Mouse (Mus musculus) kidney, adult 9 months (tissue): Measurements from ENCODE around the gene Krt12.

Source experiments
- DNase-seq: peaks from one replicate; pipeline ENCODE4 v3.0.0; 2022

Gene Krt12

DNA sequence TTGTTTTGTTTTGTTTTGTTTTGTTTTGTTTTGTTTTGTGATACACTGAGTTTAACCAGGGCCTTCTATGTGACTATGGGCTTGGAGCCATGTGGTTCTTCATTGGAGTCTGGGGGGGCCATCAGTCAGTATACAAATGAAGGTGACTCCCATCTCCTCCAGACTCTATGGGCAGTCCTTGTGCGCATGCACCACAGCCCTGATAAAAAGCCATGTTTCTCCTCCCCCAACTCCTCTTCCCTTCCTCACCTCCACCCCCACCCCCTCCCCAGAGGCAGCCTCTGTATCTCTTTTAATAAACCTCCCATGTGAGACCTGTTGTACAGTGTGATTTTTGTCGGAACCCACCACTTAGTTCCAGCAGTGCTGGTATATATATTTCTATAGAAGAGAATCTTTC is 25.4 kb downstream of the Krt12 start:
- no peak for DNase-seq

DNA sequence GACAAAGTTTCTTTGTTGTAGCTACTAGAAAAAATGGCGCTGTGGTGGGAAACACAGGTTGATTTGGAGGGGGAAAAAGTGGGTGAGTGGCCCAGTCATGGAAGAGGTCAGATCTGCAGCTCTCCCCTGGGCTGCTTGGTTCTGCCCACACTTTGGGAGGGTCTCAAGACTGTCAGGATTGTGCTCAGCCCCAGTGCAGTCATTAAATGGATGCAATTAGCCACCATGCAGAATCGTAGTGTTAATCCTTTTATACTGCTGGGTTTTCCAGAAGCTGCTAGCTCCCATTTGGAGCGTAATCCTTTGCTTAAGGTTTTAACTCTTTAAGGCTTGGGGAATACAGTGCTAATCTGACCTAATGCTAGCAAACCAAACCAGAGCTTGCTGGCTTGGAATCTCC is 26.0 kb downstream of the Krt12 start:
- DNase-seq, result no peak

DNA sequence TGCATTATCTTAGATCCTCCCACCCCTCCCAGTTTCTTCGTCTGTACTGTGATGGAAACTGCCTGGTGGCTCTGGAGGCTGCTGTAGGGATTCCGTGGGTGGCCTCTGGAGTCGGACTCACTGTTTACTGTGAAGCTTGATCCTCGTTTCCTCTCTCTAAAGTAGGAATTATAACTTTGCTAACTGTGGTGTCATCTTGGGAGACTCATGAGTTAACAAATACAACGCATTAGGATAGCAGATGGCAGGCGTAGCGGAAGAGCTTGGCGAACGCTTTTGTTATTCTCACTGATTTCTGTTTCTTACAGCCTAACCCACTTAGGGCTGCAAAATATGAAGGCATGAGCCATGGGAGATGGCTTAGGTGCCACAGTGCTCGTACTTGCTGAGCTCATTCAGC is 29.6 kb downstream of the Krt12 start:
- DNase-seq, result no peak

GRCm38 (mm10) chr11:99391375-99391774 is 30.7 kb downstream of the Krt12 start:
- no peak for DNase-seq

DNA sequence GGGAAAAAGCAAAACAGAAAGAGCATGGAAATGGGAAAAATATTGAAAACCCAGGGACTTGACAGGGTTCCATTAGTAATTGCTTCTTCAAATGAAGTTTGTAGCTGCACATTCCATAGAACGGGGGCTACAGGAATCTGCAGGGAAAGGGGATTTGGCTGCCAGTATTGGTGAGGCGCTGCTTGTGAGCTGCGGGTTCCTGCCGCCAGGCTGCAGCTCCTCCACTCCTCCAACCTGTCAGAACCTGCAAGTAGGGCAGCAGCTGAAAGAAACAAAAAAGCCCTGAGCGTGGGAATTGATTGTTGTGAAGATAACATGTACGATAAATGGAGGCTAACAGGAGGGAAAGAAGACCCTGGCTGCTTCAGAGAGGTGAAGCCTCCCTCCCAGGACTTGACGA is 31.2 kb downstream of the Krt12 start:
- no peak for DNase-seq

GRCm38 (mm10) chr11:99389264-99389663 is 32.8 kb downstream of the Krt12 start, which contains the start of gene Krt10:
Gene Krt10 (minus strand): TSS chr11:99389364.
- DNase-seq, result no peak

GRCm38 (mm10) chr11:99388661-99389060 is 33.4 kb downstream of the Krt12 start:
- DNase-seq, result peak; percentile 54

DNA sequence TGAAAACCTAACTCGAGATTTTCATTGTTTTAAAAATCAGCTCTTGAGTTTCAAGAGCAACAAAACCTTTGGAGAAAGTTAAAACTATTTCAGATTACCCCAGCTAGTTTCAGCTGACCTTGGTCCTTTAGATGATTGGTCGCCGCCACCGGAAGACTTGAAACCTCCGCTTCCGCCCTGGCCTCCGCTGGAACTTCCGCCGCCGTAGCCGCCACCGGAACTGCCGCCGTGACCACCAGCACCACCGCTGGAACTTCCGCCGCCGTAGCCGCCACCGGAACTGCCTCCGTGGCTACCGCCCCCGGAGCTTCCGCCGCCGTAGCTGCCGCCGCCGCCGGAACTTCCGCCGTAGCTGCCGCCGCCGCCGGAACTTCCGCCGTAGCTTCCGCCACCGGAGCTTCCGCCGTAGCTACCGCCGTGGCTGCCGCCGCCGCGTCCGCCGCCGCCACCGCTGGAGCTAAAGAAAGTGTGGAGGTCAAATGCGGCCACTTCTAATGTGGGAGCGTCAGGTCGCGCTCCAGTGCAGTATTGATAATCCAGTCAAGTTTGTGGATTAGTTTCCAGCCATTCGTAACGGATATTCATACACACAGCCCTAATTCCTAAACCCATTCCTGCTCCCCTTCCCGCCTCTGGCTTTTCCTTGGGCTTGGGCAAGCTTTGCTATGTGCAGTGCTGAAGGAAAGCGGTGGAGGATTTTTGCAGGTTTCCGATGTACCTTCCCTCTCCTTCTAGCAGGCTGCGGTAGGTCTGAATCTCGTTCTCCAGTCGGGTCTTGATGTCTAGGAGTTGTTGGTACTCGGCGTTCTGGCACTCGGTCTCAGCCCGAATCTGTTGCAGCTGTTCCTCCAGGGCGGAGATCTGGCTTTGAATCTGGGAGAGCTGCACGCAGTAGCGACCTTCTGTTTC is 36.0 kb downstream of the Krt12 start:
- DNase-seq, result peak; percentile 94

- peak; percentile 78 for DNase-seq
Measured at GRCm38 (mm10) chr11:99379568-99379967, 42.5 kb downstream of the Krt12 start.

- DNase-seq, result no peak
Measured at GRCm38 (mm10) chr11:99374803-99375202, 47.3 kb downstream of the Krt12 start, which contains the start of gene Krt28. Gene Krt28 (minus strand): TSS chr11:99374903.

DNA sequence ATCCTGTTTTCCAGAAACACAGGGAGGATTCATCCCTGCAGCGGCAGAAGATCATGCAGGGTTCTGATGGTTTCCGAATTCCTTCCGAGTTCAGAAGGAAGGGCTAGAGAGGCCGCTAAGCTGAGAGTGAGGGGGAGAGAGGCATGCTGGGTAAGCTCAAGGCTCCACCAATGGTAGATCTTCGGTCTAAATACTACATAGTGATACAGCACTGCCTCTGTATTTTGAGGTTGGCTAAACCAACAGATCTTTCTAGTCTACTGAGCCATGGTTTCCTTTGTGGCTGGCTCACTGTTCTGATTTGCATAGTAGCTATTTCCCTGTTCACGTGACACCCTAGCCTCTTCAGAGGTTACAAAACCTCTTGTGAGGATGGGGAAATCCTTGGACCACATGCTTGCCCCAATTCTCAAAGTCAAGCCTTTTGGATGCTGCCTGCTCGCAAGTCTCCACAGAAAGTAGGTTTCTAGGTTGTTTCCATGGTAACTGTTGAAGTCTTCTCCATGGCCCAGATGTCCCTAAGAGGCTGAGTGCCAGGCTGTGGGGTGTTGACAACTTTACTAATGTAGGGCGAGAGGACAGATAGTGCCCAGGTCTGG is 52.1 kb downstream of the Krt12 start:
- no peak for DNase-seq

DNA sequence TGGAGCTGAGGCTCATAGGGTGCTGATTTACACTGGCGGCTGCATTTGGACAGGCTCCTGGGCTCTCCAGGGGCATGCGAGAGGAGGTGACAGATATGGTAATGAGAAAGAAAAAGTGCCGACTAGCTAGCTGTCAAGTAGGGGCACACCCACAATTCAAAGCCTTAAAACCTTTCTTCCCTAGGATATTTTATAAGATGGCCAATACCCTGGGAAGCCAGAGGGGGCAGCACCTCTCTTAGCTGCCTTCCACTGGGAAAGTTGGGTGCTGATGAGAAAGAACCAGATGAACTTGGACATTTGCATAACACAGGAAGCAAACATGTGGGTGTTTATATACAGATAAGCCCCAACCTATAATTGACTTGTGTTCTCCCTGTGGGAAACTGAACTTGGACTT is 52.8 kb downstream of the Krt12 start:
- DNase-seq, result peak; percentile 15

GRCm38 (mm10) chr11:99366791-99367190 is 55.3 kb downstream of the Krt12 start:
- DNase-seq, result peak; percentile 40
